Mouse (Mus musculus): ENCODE measurements around the gene Enah.

- TF ChIP-seq CTCF (IDR thresholded peaks at IDR 0.05; ENCODE audit: low read depth) (no peak), EP300 (IDR thresholded peaks at IDR 0.05; ENCODE audit: low read depth) (no peak)
Observed at GRCm38 (mm10) chr1:181993597-181993996, 26.2 kb downstream of the Enah start.
